Mouse (Mus musculus) hindbrain, embryonic 12.5 days (tissue): ENCODE data around the gene Sh2d7. TPM values are rescaled to one million over a fixed set of nuclear protein-coding genes. Genes with fewer than 3 reads are reported as not detected.

ENCODE experiments used
- ATAC-seq: fragments of 200-750 bp; cut with Nextera tagmentation; 2 replicates; pipeline ENCODE4 v1.8.0; 2017; ENCODE audit warnings: moderate TSS enrichment; ENCODE audit not compliant: low FRiP score
- H3K27ac ChIP-seq: fragments of 300-500 bp; sonication (generic); 2 replicates; pipeline ENCODE4 v1.5.1; 2016; ENCODE audit warnings: mild to moderate bottlenecking
- H3K27me3 ChIP-seq: fragments of 300-500 bp; sonication (generic); 2 replicates; pipeline ENCODE4 v1.6.1; 2016; ENCODE audit warnings: mild to moderate bottlenecking
- H3K36me3 ChIP-seq: fragments of 300-500 bp; sonication (generic); 2 replicates; pipeline ENCODE4 v1.6.1; 2016; ENCODE audit warnings: mild to moderate bottlenecking
- H3K4me1 ChIP-seq: fragments of 300-500 bp; sonication (generic); 2 replicates; pipeline ENCODE4 v1.6.1; 2016
- H3K4me2 ChIP-seq: fragments of 300-500 bp; sonication (generic); replicated peaks from 2 replicates; pipeline ENCODE4 v1.6.1; 2016; ENCODE audit warnings: mild to moderate bottlenecking
- H3K4me3 ChIP-seq: fragments of 300-500 bp; sonication (generic); 2 replicates; pipeline ENCODE4 v1.5.1; 2016; ENCODE audit warnings: mild to moderate bottlenecking
- H3K9ac ChIP-seq: fragments of 300-500 bp; sonication (generic); 2 replicates; pipeline ENCODE4 v1.6.1; 2016; ENCODE audit warnings: mild to moderate bottlenecking, moderate library complexity
- H3K9me3 ChIP-seq: fragments of 300-500 bp; sonication (generic); replicated peaks from 2 replicates; pipeline ENCODE4 v1.6.1; 2016; ENCODE audit warnings: mild to moderate bottlenecking
- WGBS: fragments of 180-500 bp; shearing (Covaris S2); methylation state at CpG from one replicate; pipeline ENCODE4 v1.1.7; 2016; 5-methylcytosine and 5-hydroxymethylcytosine counted together
- polyA plus RNA-seq: library from polyadenylated mRNA; unstranded; fragments of >200 nt; fragmentation: Nextera tagmentation; extraction: Ambion mirVana; gene quantifications from 2 replicates; pipeline ENCODE4 v1.2.1, GENCODE M21; 2016

The Sh2d7 gene
- polyA plus RNA-seq, 1 experiment from 2014 or later, result not detected

- Histone ChIP-seq H3K9ac (no peak overlapping the region), H3K27me3 (0 out of 2 replicates have a peak, but pooled peaks cover 2% of the 10 kb centered on the region), H3K27ac (no peak overlapping the region), H3K9me3 (no peaks in the 10 kb centered on the region), H3K4me1 (peaks cover 12% of the 10 kb centered on the region), H3K36me3 (no peaks in the 10 kb centered on the region), H3K4me3 (no peak overlapping the region), H3K4me2 (no peak overlapping the region)
- 88% methylated on average over 2 of the region's 2 CpGs for WGBS
- no peak for ATAC-seq
Observed at GRCm38 (mm10) chr9:54529950-54530349, 8.8 kb upstream of the Sh2d7 start.

GRCm38 (mm10) chr9:54530836-54531235, 7.9 kb upstream of the Sh2d7 start:
- no peak for ATAC-seq
- Histone ChIP-seq H3K9ac (no peak overlapping the region), H3K4me1 (peaks cover 12% of the 10 kb centered on the region), H3K9me3 (no peaks in the 10 kb centered on the region), H3K27me3 (0 out of 2 replicates have a peak, but pooled peaks cover 2% of the 10 kb centered on the region), H3K27ac (no peak overlapping the region), H3K4me2 (no peak overlapping the region), H3K36me3 (no peaks in the 10 kb centered on the region), H3K4me3 (no peak overlapping the region)
- WGBS, result 88% methylated on average over 6 of the region's 6 CpGs

GRCm38 (mm10) chr9:54531421-54531820, 7.4 kb upstream of the Sh2d7 start:
- no peak overlapping the region for H3K9ac ChIP-seq
- ATAC-seq, result no peak
- H3K4me1 ChIP-seq, result peaks cover 12% of the 10 kb centered on the region
- H3K4me2 ChIP-seq, result no peak overlapping the region
- no peaks in the 10 kb centered on the region for H3K9me3 ChIP-seq
- 0 out of 2 replicates have a peak, but pooled peaks cover 2% of the 10 kb centered on the region for H3K27me3 ChIP-seq
- no peak overlapping the region for H3K27ac ChIP-seq
- H3K36me3 ChIP-seq, result no peaks in the 10 kb centered on the region
- H3K4me3 ChIP-seq, result no peak overlapping the region

- Histone ChIP-seq H3K27ac (no peak overlapping the region), H3K36me3 (no peaks in the 10 kb centered on the region), H3K27me3 (0 out of 2 replicates have a peak, but pooled peaks cover 2% of the 10 kb centered on the region), H3K4me3 (no peak overlapping the region), H3K9me3 (no peaks in the 10 kb centered on the region), H3K9ac (no peak overlapping the region), H3K4me1 (peaks cover 18% of the 10 kb centered on the region), H3K4me2 (no peak overlapping the region)
- ATAC-seq, result no peak
- WGBS, result 89% methylated on average over 2 of the region's 2 CpGs
Observed at GRCm38 (mm10) chr9:54532926-54533325, 5.9 kb upstream of the Sh2d7 start.

- 0 out of 2 replicates have a peak, but pooled peaks cover 2% of the 10 kb centered on the region for H3K27me3 ChIP-seq
- H3K36me3 ChIP-seq, result no peaks in the 10 kb centered on the region
- H3K4me1 ChIP-seq, result peaks cover 18% of the 10 kb centered on the region
- H3K9ac ChIP-seq, result no peak overlapping the region
- H3K27ac ChIP-seq, result peak overlapping the region; percentile 46
- H3K9me3 ChIP-seq, result no peaks in the 10 kb centered on the region
- 57% methylated on average over 5 of the region's 5 CpGs for WGBS
- H3K4me3 ChIP-seq, result no peak overlapping the region
- ATAC-seq, result peak; percentile 80
- H3K4me2 ChIP-seq, result no peak overlapping the region
Observed at GRCm38 (mm10) chr9:54533975-54534374, 4.8 kb upstream of the Sh2d7 start.

- Histone ChIP-seq H3K27ac (no peak overlapping the region), H3K4me2 (no peak overlapping the region), H3K27me3 (0 out of 2 replicates have a peak, but pooled peaks cover 2% of the 10 kb centered on the region), H3K9ac (no peak overlapping the region), H3K4me3 (no peak overlapping the region), H3K9me3 (no peaks in the 10 kb centered on the region), H3K4me1 (peaks cover 18% of the 10 kb centered on the region), H3K36me3 (no peaks in the 10 kb centered on the region)
- WGBS, result 81% methylated on average over 7 of the region's 7 CpGs
- ATAC-seq, result no peak
Observed at GRCm38 (mm10) chr9:54536236-54536635, 2.5 kb upstream of the Sh2d7 start.

- no peak overlapping the region for H3K4me3 ChIP-seq
- 31% methylated on average over 4 of the region's 4 CpGs for WGBS
- H3K27me3 ChIP-seq, result 0 out of 2 replicates have a peak, but pooled peaks cover 2% of the 10 kb centered on the region
- ATAC-seq, result no peak
- H3K4me1 ChIP-seq, result peaks cover 18% of the 10 kb centered on the region
- no peak overlapping the region for H3K27ac ChIP-seq
- no peak overlapping the region for H3K4me2 ChIP-seq
- no peak overlapping the region for H3K9ac ChIP-seq
- no peaks in the 10 kb centered on the region for H3K9me3 ChIP-seq
- H3K36me3 ChIP-seq, result no peaks in the 10 kb centered on the region
Observed at GRCm38 (mm10) chr9:54537030-54537429, 1.8 kb upstream of the Sh2d7 start.

- H3K27ac ChIP-seq, result no peak overlapping the region
- H3K4me3 ChIP-seq, result no peak overlapping the region
- H3K27me3 ChIP-seq, result 0 out of 2 replicates have a peak, but pooled peaks cover 2% of the 10 kb centered on the region
- no peak overlapping the region for H3K4me2 ChIP-seq
- peaks cover 16% of the 10 kb centered on the region for H3K4me1 ChIP-seq
- no peaks in the 10 kb centered on the region for H3K36me3 ChIP-seq
- H3K9me3 ChIP-seq, result no peaks in the 10 kb centered on the region
- ATAC-seq, result no peak
- 79% methylated on average over 3 of the region's 3 CpGs for WGBS
- H3K9ac ChIP-seq, result no peak overlapping the region
Observed at GRCm38 (mm10) chr9:54537480-54537879, 1.3 kb upstream of the Sh2d7 start.

GRCm38 (mm10) chr9:54538244-54538643, 540 bp upstream of the Sh2d7 start:
- Histone ChIP-seq H3K36me3 (no peaks in the 10 kb centered on the region), H3K9ac (no peak overlapping the region), H3K27ac (no peak overlapping the region), H3K9me3 (no peaks in the 10 kb centered on the region), H3K4me3 (no peak overlapping the region), H3K4me2 (no peak overlapping the region), H3K27me3 (0 out of 2 replicates have a peak, but pooled peaks cover 2% of the 10 kb centered on the region), H3K4me1 (peaks cover 14% of the 10 kb centered on the region)
- ATAC-seq, result no peak
- 95% methylated on average over 3 of the region's 3 CpGs for WGBS

- H3K4me2 ChIP-seq, result no peak overlapping the region
- ATAC-seq, result no peak
- 78% methylated on average over 5 of the region's 5 CpGs for WGBS
Observed at GRCm38 (mm10) chr9:54540801-54541200, 2.0 kb downstream of the Sh2d7 start.

GRCm38 (mm10) chr9:54544212-54544953, 5.6 kb downstream of the Sh2d7 start:
- H3K27me3 ChIP-seq, result no peaks in the 10 kb centered on the region
- no peak overlapping the region for H3K27ac ChIP-seq
- WGBS, result 81% methylated on average over 9 of the region's 9 CpGs
- no peak overlapping the region for H3K4me2 ChIP-seq
- no peaks in the 10 kb centered on the region for H3K4me1 ChIP-seq
- no peaks in the 10 kb centered on the region for H3K9me3 ChIP-seq
- ATAC-seq, result no peak
- no peak overlapping the region for H3K4me3 ChIP-seq
- H3K36me3 ChIP-seq, result peaks cover 5% of the 10 kb centered on the region; the same call in 1 of the 2 replicates
- no peak overlapping the region for H3K9ac ChIP-seq

More at GRCm38 (mm10) chr9:54540801-54541200, 2.0 kb downstream of the Sh2d7 start:
- Histone ChIP-seq H3K4me3 (no peak overlapping the region), H3K27ac (no peak overlapping the region), H3K9me3 (no peaks in the 10 kb centered on the region), H3K4me1 (0 out of 2 replicates have a peak, but pooled peaks cover 6% of the 10 kb centered on the region), H3K9ac (no peak overlapping the region), H3K36me3 (peaks cover 5% of the 10 kb centered on the region; the same call in 1 of the 2 replicates), H3K27me3 (no peaks in the 10 kb centered on the region)

- H3K4me3 ChIP-seq, result no peak overlapping the region
- no peak overlapping the region for H3K4me2 ChIP-seq
- H3K36me3 ChIP-seq, result peaks cover 5% of the 10 kb centered on the region; the same call in 1 of the 2 replicates
- WGBS, result 84% methylated on average over 4 of the region's 4 CpGs
- no peak for ATAC-seq
- no peak overlapping the region for H3K9ac ChIP-seq
- no peak overlapping the region for H3K27ac ChIP-seq
- no peaks in the 10 kb centered on the region for H3K27me3 ChIP-seq
- no peaks in the 10 kb centered on the region for H3K4me1 ChIP-seq
- H3K9me3 ChIP-seq, result no peaks in the 10 kb centered on the region
Observed at GRCm38 (mm10) chr9:54544954-54545315, 6.2 kb downstream of the Sh2d7 start.

GRCm38 (mm10) chr9:54547536-54547935, 8.8 kb downstream of the Sh2d7 start:
- WGBS, result 23% methylated on average over 5 of the region's 5 CpGs
- H3K4me1 ChIP-seq, result no peaks in the 10 kb centered on the region
- H3K27ac ChIP-seq, result no peak overlapping the region
- H3K9ac ChIP-seq, result no peak overlapping the region
- no peak overlapping the region for H3K4me2 ChIP-seq
- H3K36me3 ChIP-seq, result peaks cover 5% of the 10 kb centered on the region; the same call in 1 of the 2 replicates
- no peaks in the 10 kb centered on the region for H3K27me3 ChIP-seq
- ATAC-seq, result 0 out of 2 replicates have a peak, but pooled peaks have one; percentile 26
- no peaks in the 10 kb centered on the region for H3K9me3 ChIP-seq
- no peak overlapping the region for H3K4me3 ChIP-seq
